Mouse (Mus musculus) testis, postnatal 10 days (tissue): Measurements from ENCODE around the gene Tor3a.
"Not testable (repeated sequence)": the region's sequence is repeated elsewhere in the genome, so short reads cannot be mapped to it uniquely, and the experiment has no call there.

Experiments
- DNase-seq: peaks from one replicate; pipeline ENCODE4 v3.0.0; 2021; ENCODE audit warnings: low spot score

Gene Tor3a

GRCm38 (mm10) chr1:156669208-156669983 is 4.8 kb downstream of the Tor3a start:
- no peak for DNase-seq

GRCm38 (mm10) chr1:156668602-156669001 is 5.6 kb downstream of the Tor3a start:
- no peak for DNase-seq

- DNase-seq: no peak
Measured at GRCm38 (mm10) chr1:156667141-156667926, 6.8 kb downstream of the Tor3a start.

- no peak for DNase-seq
Measured at GRCm38 (mm10) chr1:156665777-156666176, 8.4 kb downstream of the Tor3a start.

- DNase-seq: not testable (repeated sequence)
Measured at GRCm38 (mm10) chr1:156660660-156661236, 13.4 kb downstream of the Tor3a start.

- no peak for DNase-seq
Measured at GRCm38 (mm10) chr1:156659906-156660659, 14.1 kb downstream of the Tor3a start.

- DNase-seq: no peak
Measured at GRCm38 (mm10) chr1:156658676-156659075, 15.5 kb downstream of the Tor3a start.

- DNase-seq: no peak
Measured at GRCm38 (mm10) chr1:156657523-156657922, 16.6 kb downstream of the Tor3a start.

- no peak for DNase-seq
Measured at GRCm38 (mm10) chr1:156654735-156655530, 19.2 kb downstream of the Tor3a start.

- DNase-seq: no peak
Measured at GRCm38 (mm10) chr1:156652189-156652822, 21.9 kb downstream of the Tor3a start.

- DNase-seq: no peak
Measured at GRCm38 (mm10) chr1:156650631-156651030, 23.5 kb downstream of the Tor3a start.

GRCm38 (mm10) chr1:156648705-156649104 is 25.5 kb downstream of the Tor3a start:
- DNase-seq: no peak

- no peak for DNase-seq
Measured at GRCm38 (mm10) chr1:156645971-156646370, 28.2 kb downstream of the Tor3a start.

GRCm38 (mm10) chr1:156644780-156645523 is 29.2 kb downstream of the Tor3a start:
- no peak for DNase-seq

GRCm38 (mm10) chr1:156644061-156644460 is 30.1 kb downstream of the Tor3a start:
- no peak for DNase-seq

GRCm38 (mm10) chr1:156642813-156643212 is 31.3 kb downstream of the Tor3a start:
- DNase-seq: no peak

- no peak for DNase-seq
Measured at GRCm38 (mm10) chr1:156641808-156642207, 32.3 kb downstream of the Tor3a start.

- DNase-seq: no peak
Measured at GRCm38 (mm10) chr1:156640577-156640976, 33.6 kb downstream of the Tor3a start.

- DNase-seq: no peak
Measured at GRCm38 (mm10) chr1:156639455-156639854, 34.7 kb downstream of the Tor3a start.

- DNase-seq: no peak
Measured at GRCm38 (mm10) chr1:156635148-156635547, 39.0 kb downstream of the Tor3a start.
